Mouse (Mus musculus) small intestine, adult 10 weeks (tissue): ENCODE data around the gene Nop14. TPM values are rescaled to one million over a fixed set of nuclear protein-coding genes. Genes with fewer than 3 reads are reported as not detected.

Experiments used
- polyA plus RNA-seq: library from polyadenylated mRNA; stranded (reverse); fragments of 350-450 nt; fragmentation: Illumina TruSeq; extraction: RNeasy Lipid Tissue Mini Kit (QIAGEN cat#74804); gene quantifications from one replicate; pipeline ENCODE4 v1.2.3, GENCODE M21; 2014; ENCODE audit warnings: low replicate concordance

The Nop14 gene
- 13.1 TPM for polyA plus RNA-seq

GRCm38 (mm10) chr5:34659686-34660590 lies at the start of gene Nop14, which contains the start of gene Grk4:
TSS of gene Nop14 (minus strand) at chr5:34660148.
TSS of gene Grk4 (plus strand) at chr5:34660379.

GRCm38 (mm10) chr5:34636481-34637287 lies 23.3 kb downstream of the Nop14 start, which contains the start of gene Mfsd10:
TSS of gene Mfsd10 (minus strand) at chr5:34637212.

Other genes with a start within 250 kb of the Nop14 start
- 3.9 TPM for gene Tnip2, start 146.2 kb downstream of the Nop14 start, polyA plus RNA-seq
- 0.59 TPM for gene Sh3bp2, start 134.3 kb downstream of the Nop14 start, polyA plus RNA-seq
- gene Add1, start 86.5 kb downstream of the Nop14 start, polyA plus RNA-seq, result 73.9 TPM
- 0.41 TPM for gene Mfsd10, start 22.9 kb downstream of the Nop14 start, polyA plus RNA-seq
- 5.2 TPM for gene Grk4, start 231 bp upstream of the Nop14 start, polyA plus RNA-seq
- gene Htt, start 101.6 kb upstream of the Nop14 start, polyA plus RNA-seq, result 4.3 TPM
- gene Msantd1, start 247.9 kb upstream of the Nop14 start, polyA plus RNA-seq, result not detected